Mouse (Mus musculus) MEL (cell line): ENCODE measurements around the gene Cdk14. TPM values are rescaled to one million over a fixed set of nuclear protein-coding genes. Genes with fewer than 3 reads are reported as not detected.

ENCODE experiments used
- DNase-seq: peaks from one replicate; pipeline ENCODE4 v3.0.0; 2011; ENCODE audit warnings: low read depth, low spot score
- H3K27ac ChIP-seq: 2 replicates; pipeline ENCODE4 v1.5.1; 2012; ENCODE audit warnings: low read depth, mild to moderate bottlenecking, control low read depth, low read length, moderate library complexity; ENCODE audit not compliant: control insufficient read depth
- H3K27me3 ChIP-seq, 2 experiments: fragments of 150-350 bp in 1 of 2; sonication (generic) in 1 of 2; 2 replicates each; pipeline ENCODE4 v1.6.1; 2012; ENCODE audit warnings: low read length in 2 of 2, mild to moderate bottlenecking in 2 of 2, improper control_type of control experiment in 1 of 2, moderate library complexity in 1 of 2; ENCODE audit not compliant: insufficient read depth in 2 of 2, control insufficient read depth in 1 of 2
- H3K36me3 ChIP-seq, 2 experiments: 2 replicates each; pipeline ENCODE4 v1.6.1; 2012 to 2014; ENCODE audit warnings: low read length in 2 of 2, improper control_type of control experiment in 1 of 2, inconsistent platforms in 1 of 2, mild to moderate bottlenecking in 1 of 2; ENCODE audit not compliant: insufficient read depth in 2 of 2, control insufficient read depth in 1 of 2
- H3K4me1 ChIP-seq, 2 experiments: fragments of 150-350 bp in 1 of 2; sonication (generic) in 1 of 2; 2 replicates each; pipeline ENCODE4 v1.6.1; 2012; ENCODE audit warnings: low read length in 2 of 2, improper control_type of control experiment in 1 of 2, mild to moderate bottlenecking in 1 of 2; ENCODE audit not compliant: insufficient read depth in 2 of 2, control insufficient read depth in 1 of 2
- H3K4me3 ChIP-seq, 2 experiments: fragments of 150-350 bp in 1 of 2; sonication (generic) in 1 of 2; 2 replicates each; pipeline ENCODE4 v1.5.1; 2012; ENCODE audit warnings: low read depth in 2 of 2, low read length in 2 of 2, mild to moderate bottlenecking in 2 of 2, moderate library complexity in 2 of 2, control low read depth in 1 of 2, improper control_type of control experiment in 1 of 2; ENCODE audit not compliant: control insufficient read depth in 1 of 2, insufficient read depth in 1 of 2
- H3K79me2 ChIP-seq: 2 replicates; pipeline ENCODE4 v1.6.1; 2012; ENCODE audit warnings: mild to moderate bottlenecking, low read length, moderate library complexity; ENCODE audit not compliant: control insufficient read depth, poor library complexity, insufficient read depth
- H3K9ac ChIP-seq: 2 replicates; pipeline ENCODE4 v1.6.1; 2012; ENCODE audit warnings: low read depth, mild to moderate bottlenecking, control low read depth, low read length, moderate library complexity; ENCODE audit not compliant: control insufficient read depth, poor library complexity, severe bottlenecking
- H3K9me3 ChIP-seq: fragments of 150-350 bp; sonication (generic); replicated peaks from 2 replicates; pipeline ENCODE4 v1.6.1; 2012; ENCODE audit warnings: mild to moderate bottlenecking, low read length, improper control_type of control experiment, moderate library complexity; ENCODE audit not compliant: insufficient read depth
- CHD1 ChIP-seq: IDR thresholded peaks from 2 replicates; pipeline ENCODE4 v1.6.1; 2012; ENCODE audit warnings: low read depth, mild to moderate bottlenecking, inconsistent platforms, low read length, improper control_type of control experiment
- CHD2 ChIP-seq: IDR thresholded peaks from 2 replicates; pipeline ENCODE4 v1.6.1; 2011; ENCODE audit warnings: low read length, improper control_type of control experiment
- CTCF ChIP-seq, 3 experiments: IDR thresholded peaks in 2 of 3; conservative IDR thresholded peaks in 1 of 3; 2 replicates each; pipeline ENCODE4 v1.5.1; 2011 to 2012; ENCODE audit warnings: low read length in 3 of 3, low read depth in 2 of 3, mild to moderate bottlenecking in 2 of 3, improper control_type of control experiment in 1 of 3, inconsistent platforms in 1 of 3, mixed read lengths in 1 of 3, moderate library complexity in 1 of 3; ENCODE audit not compliant: control insufficient read depth in 1 of 3, insufficient read depth in 1 of 3, poor library complexity in 1 of 3, severe bottlenecking in 1 of 3
- E2F4 ChIP-seq: IDR thresholded peaks from 2 replicates; pipeline ENCODE4 v1.6.1; 2011; ENCODE audit warnings: low read depth, low read length, improper control_type of control experiment, borderline replicate concordance
- ELF1 ChIP-seq: IDR thresholded peaks from 2 replicates; pipeline ENCODE4 v1.6.1; 2014; ENCODE audit warnings: low read depth, mild to moderate bottlenecking, inconsistent platforms, low read length, improper control_type of control experiment, moderate library complexity
- EP300 ChIP-seq, 2 experiments: IDR thresholded peaks; 2 replicates each; pipeline ENCODE4 v1.6.1; 2011; ENCODE audit warnings: improper control_type of control experiment in 2 of 2, low read length in 2 of 2, low read depth in 1 of 2, mild to moderate bottlenecking in 1 of 2
- ETS1 ChIP-seq: IDR thresholded peaks from 2 replicates; pipeline ENCODE4 v1.6.1; 2012; ENCODE audit warnings: low read depth, mild to moderate bottlenecking, inconsistent platforms, low read length, improper control_type of control experiment, moderate library complexity
- GABPA ChIP-seq: IDR thresholded peaks from 2 replicates; pipeline ENCODE4 v1.6.1; 2012; ENCODE audit warnings: low read depth, mild to moderate bottlenecking, inconsistent platforms, low read length, improper control_type of control experiment, moderate library complexity
- GATA1 ChIP-seq: IDR thresholded peaks from 2 replicates; pipeline ENCODE4 v1.6.1; 2011; ENCODE audit warnings: low read depth, low read length, improper control_type of control experiment
- HCFC1 ChIP-seq: IDR thresholded peaks from 2 replicates; pipeline ENCODE4 v1.6.1; 2012; ENCODE audit warnings: low read depth, mild to moderate bottlenecking, inconsistent platforms, low read length, improper control_type of control experiment, moderate library complexity
- JUND ChIP-seq: IDR thresholded peaks from 2 replicates; pipeline ENCODE4 v1.6.1; 2011; ENCODE audit warnings: low read depth, mild to moderate bottlenecking, improper control_type of control experiment, low read length
- MEF2A ChIP-seq: IDR thresholded peaks from 2 replicates; pipeline ENCODE4 v1.6.1; 2014; ENCODE audit warnings: low read depth, mild to moderate bottlenecking, inconsistent platforms, low read length, improper control_type of control experiment; ENCODE audit not compliant: poor library complexity, insufficient replicate concordance, severe bottlenecking; ENCODE audit errors: extremely low read depth
- NELFE ChIP-seq: IDR thresholded peaks from 2 replicates; pipeline ENCODE4 v1.6.1; 2011; ENCODE audit warnings: low read depth, low read length, improper control_type of control experiment
- POLR2AphosphoS5 ChIP-seq: IDR thresholded peaks from 2 replicates; pipeline ENCODE4 v1.6.1; 2012; ENCODE audit warnings: low read depth, borderline replicate concordance, mild to moderate bottlenecking, inconsistent platforms, low read length, moderate library complexity, mixed read lengths
- RCOR1 ChIP-seq: IDR thresholded peaks from 2 replicates; pipeline ENCODE4 v1.6.1; 2012; ENCODE audit warnings: low read depth, mild to moderate bottlenecking, inconsistent platforms, low read length, improper control_type of control experiment
- SIN3A ChIP-seq: IDR thresholded peaks from 2 replicates; pipeline ENCODE4 v1.6.1; 2012; ENCODE audit warnings: low read length, improper control_type of control experiment, inconsistent platforms
- SMC3 ChIP-seq: IDR thresholded peaks from 2 replicates; pipeline ENCODE4 v1.6.1; 2011; ENCODE audit warnings: low read depth, low read length, improper control_type of control experiment
- TAL1 ChIP-seq: IDR thresholded peaks from 2 replicates; pipeline ENCODE4 v1.6.1; 2012; ENCODE audit warnings: mild to moderate bottlenecking, inconsistent platforms, low read length, moderate library complexity, mixed read lengths
- TCF12 ChIP-seq: IDR thresholded peaks from 2 replicates; pipeline ENCODE4 v1.6.1; 2014; ENCODE audit warnings: low read depth, mild to moderate bottlenecking, inconsistent platforms, low read length, improper control_type of control experiment, moderate library complexity
- UBTF ChIP-seq: IDR thresholded peaks from 2 replicates; pipeline ENCODE4 v1.6.1; 2012; ENCODE audit warnings: low read depth, mild to moderate bottlenecking, inconsistent platforms, low read length, improper control_type of control experiment, moderate library complexity, borderline replicate concordance; ENCODE audit not compliant: insufficient read depth
- USF2 ChIP-seq, 2 experiments: IDR thresholded peaks; 2 replicates each; pipeline ENCODE4 v1.6.1; 2011 to 2012; ENCODE audit warnings: improper control_type of control experiment in 2 of 2, low read length in 2 of 2, borderline replicate concordance in 1 of 2, inconsistent platforms in 1 of 2, low read depth in 1 of 2, mild to moderate bottlenecking in 1 of 2; ENCODE audit not compliant: insufficient read depth in 1 of 2
- ZC3H11A ChIP-seq: IDR thresholded peaks from 2 replicates; pipeline ENCODE4 v1.6.1; 2012; ENCODE audit warnings: low read depth, mild to moderate bottlenecking, inconsistent platforms, low read length, improper control_type of control experiment
- ZMIZ1 ChIP-seq: IDR thresholded peaks from 2 replicates; pipeline ENCODE4 v1.6.1; 2012; ENCODE audit warnings: low read depth, mild to moderate bottlenecking, inconsistent platforms, low read length, improper control_type of control experiment, moderate library complexity
- polyA plus RNA-seq, 2 experiments: library from polyadenylated mRNA; stranded (reverse) in 1 of 2; unstranded in 1 of 2; fragments of >175 nt in 1 of 2; fragments of >200 nt in 1 of 2; gene quantifications; 2 replicates each; pipeline versions ENCODE4 v1.2.1 to v1.2.4; 2012; ENCODE audit warnings: low replicate concordance in 2 of 2, low read depth in 1 of 2; ENCODE audit not compliant: insufficient read length in 2 of 2, insufficient read depth in 1 of 2, missing spikeins in 1 of 2
- total RNA-seq: library from RNA; depleted of rRNA; stranded (reverse); fragments of 300-350 nt; gene quantifications from 2 replicates; pipeline ENCODE4 v1.2.3, GENCODE M21; 2012

Cdk14 gene
- total and polyA plus RNA-seq, 3 experiments = not detected

DNA sequence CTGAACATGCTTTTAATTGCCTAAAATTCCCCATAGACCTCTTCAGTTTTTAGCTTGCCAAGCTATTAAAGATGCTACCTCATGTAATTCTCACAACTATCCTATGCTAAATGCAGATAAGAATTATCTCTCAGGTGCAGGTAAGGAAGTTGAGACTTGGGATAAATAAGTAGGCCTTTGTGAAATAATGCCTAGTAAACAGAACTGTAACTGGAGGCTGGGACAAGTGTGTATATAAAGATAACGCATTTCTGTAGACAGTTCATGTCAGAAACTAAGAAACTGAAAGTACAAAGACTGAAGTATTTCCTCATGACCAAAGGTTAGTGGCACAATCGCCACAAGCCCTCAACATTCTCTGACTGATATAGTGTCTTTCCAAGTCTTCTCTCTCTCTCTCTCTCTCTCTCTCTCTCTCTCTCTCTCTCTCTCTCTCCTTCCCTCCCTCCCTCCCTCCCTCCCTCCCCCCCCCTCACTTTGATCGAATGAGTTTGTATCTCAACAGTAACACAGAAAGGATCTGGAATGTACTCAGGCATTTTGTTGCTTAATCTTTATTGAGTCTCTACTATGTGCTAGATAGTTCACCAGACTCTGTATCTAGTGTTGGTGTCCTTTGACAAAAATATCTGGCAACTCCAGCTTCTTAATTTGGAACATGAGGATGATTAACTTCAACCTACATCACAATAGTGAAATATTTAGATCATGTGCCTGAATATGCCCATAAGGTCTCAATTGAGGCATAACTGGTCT is 233.9 kb downstream of the Cdk14 start:
- Histone ChIP-seq H3K4me3 (peak overlapping the region in 1 of 2 experiments; percentile 43; a peak in 2 of 4 replicates), H3K4me1 (peaks cover 0 to 3% of the 10 kb centered on the region in 2 experiments; a peak in 2 of 4 replicates), H3K79me2 (no peaks in the 10 kb centered on the region), H3K27ac (no peak overlapping the region), H3K9me3 (no peaks in the 10 kb centered on the region), H3K27me3 (no peaks in the 10 kb centered on the region), H3K36me3 (no peaks in the 10 kb centered on the region; a peak in 1 of 4 replicates), H3K9ac (no peak overlapping the region)
- TF ChIP-seq ZMIZ1 = no peak
- peak; percentile 84; the same call in 1 of the 2 replicates for TF ChIP-seq TCF12
- peak; percentile 61 to 71; a peak in 3 of 4 replicates for TF ChIP-seq EP300 (IDR thresholded peaks at IDR 0.05; ENCODE audit: low read depth in 1 of 2, low read length in 2 of 2)
- TF ChIP-seq GATA1 = peak; percentile 71
- TF ChIP-seq ELF1 = no peak
- TF ChIP-seq GABPA = no peak
- peak; percentile 67 for TF ChIP-seq ETS1
- DNase-seq = peak; percentile 39

DNA sequence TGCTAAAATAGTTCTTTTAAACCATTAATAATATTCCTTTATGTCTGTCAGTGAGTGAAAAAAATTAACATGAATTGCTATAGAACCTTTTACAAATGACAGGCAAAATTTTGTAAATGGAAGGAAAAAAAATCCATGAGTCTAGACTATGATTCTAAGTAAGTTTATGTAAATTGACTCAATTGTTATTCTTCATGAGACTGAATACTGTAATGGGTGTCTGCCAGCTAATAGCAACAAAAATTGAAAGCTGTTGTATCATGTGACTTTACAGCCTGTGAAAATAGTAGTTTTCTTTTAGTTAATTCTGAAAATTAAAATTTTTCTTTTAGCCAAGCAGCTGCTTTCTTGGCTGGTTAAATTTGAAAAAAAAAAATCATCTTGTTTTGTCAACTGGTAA is 234.6 kb downstream of the Cdk14 start:
- no peaks in the 10 kb centered on the region for H3K9me3 ChIP-seq
- no peaks in the 10 kb centered on the region; a peak in 1 of 4 replicates for H3K36me3 ChIP-seq
- no peaks in the 10 kb centered on the region for H3K27me3 ChIP-seq
- DNase-seq = no peak
- H3K4me3 ChIP-seq = no peak overlapping the region
- H3K79me2 ChIP-seq = no peaks in the 10 kb centered on the region
- no peak for TF ChIP-seq ELF1
- TF ChIP-seq UBTF = no peak
- TF ChIP-seq ZC3H11A = no peak
- TF ChIP-seq USF2 (IDR thresholded peaks at IDR 0.05; ENCODE audit: borderline replicate concordance in 1 of 2, insufficient read depth in 1 of 2, low read depth in 1 of 2, low read length in 2 of 2) = no peak
- no peak for TF ChIP-seq ZMIZ1
- no peak for TF ChIP-seq SMC3
- no peak for TF ChIP-seq EP300 (IDR thresholded peaks at IDR 0.05; ENCODE audit: low read depth in 1 of 2, low read length in 2 of 2)
- no peak for TF ChIP-seq E2F4
- TF ChIP-seq RCOR1 = no peak
- TF ChIP-seq JUND = no peak
- no peak for TF ChIP-seq SIN3A
- no peak for TF ChIP-seq NELFE
- no peak for TF ChIP-seq HCFC1
- no peak for TF ChIP-seq CHD2
- TF ChIP-seq MEF2A = no peak
- no peak for TF ChIP-seq CHD1
- no peak for TF ChIP-seq POLR2AphosphoS5
- no peak for TF ChIP-seq GABPA
- TF ChIP-seq TAL1 = no peak
- TF ChIP-seq CTCF (IDR thresholded peaks at IDR 0.05 in 2 of 3, conservative IDR thresholded peaks at IDR 0.05 in 1 of 3; ENCODE audit: control insufficient read depth in 1 of 3, insufficient read depth in 1 of 3, low read depth in 2 of 3, low read length in 3 of 3, poor library complexity in 1 of 3, severe bottlenecking in 1 of 3) = no peak
- TF ChIP-seq, all 39 proteins: peak for 0
- H3K4me1 ChIP-seq = peaks cover 0 to 3% of the 10 kb centered on the region in 2 experiments; a peak in 2 of 4 replicates
- no peak overlapping the region for H3K27ac ChIP-seq
- H3K9ac ChIP-seq = no peak overlapping the region
